Mouse (Mus musculus): ENCODE data around the gene Snap25.

DNA sequence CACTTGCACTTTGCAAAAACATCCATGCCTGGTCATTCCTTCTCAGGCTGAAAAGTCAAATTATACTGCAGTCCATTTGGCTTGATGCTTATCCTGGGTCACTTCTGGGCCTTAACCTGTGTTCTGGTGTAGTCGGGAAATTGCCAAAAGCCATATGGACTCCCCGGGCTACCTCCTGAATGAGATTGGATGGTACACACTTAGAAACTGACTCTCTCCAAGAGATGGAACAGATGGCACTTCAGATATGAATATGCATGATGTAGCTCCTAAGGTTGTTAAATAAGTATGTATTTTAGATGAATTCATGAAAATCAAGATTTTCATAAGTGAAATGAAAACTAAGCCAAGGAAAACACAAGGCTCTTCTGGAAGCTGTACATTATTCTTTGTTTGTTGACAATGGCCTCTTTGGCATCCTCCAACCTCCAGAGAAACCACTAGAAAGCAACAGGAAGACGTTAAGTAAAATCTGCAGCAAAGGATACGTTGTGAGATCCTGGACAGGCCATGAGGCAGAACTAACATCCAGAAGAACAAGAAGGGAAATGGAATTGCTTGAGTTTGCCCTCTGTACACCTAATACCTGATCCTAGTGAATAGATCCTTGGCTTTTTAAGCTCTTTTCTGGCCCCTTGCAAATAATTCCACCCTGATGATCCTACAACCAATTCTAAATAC lies 39.0 kb upstream of the Snap25 start:
- TF ChIP-seq CTCF (IDR thresholded peaks at IDR 0.05; ENCODE audit: low read depth), result no peak
- no peak for TF ChIP-seq EP300 (IDR thresholded peaks at IDR 0.05; ENCODE audit: low read depth)
